Mouse (Mus musculus): ENCODE results near the gene Pth2r. TPM values are rescaled to one million over a fixed set of nuclear protein-coding genes. Genes with fewer than 3 reads are reported as not detected.

The Pth2r gene
- total RNA-seq (2021): not detected
- long read RNA-seq, experiment 1: 0 reads
- long read RNA-seq, experiment 2: 0 reads

DNA sequence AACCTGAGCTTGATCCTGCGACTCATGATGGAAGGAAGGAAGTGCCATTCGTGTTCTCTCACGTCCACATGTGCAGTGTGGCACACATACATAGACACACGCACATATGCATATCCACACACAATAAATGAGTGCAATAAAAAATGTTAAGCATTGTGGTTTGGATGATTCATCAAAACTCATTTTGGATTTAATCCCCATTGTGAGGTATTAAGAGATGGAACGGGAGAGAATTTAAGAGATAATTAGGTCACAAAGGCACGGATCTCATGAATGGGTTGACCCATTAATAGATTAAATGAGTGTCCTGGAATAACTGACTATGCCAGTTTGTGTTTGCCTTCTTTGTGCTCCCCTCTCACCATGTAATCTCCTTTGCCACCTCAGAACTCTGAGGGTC, at the start of gene Pth2r:
Gene Pth2r, plus strand, starts transcription at position 301 of the 400 bp plus-strand sequence.
- DNase-seq (ENCODE audit: low spot score): no peak

DNA sequence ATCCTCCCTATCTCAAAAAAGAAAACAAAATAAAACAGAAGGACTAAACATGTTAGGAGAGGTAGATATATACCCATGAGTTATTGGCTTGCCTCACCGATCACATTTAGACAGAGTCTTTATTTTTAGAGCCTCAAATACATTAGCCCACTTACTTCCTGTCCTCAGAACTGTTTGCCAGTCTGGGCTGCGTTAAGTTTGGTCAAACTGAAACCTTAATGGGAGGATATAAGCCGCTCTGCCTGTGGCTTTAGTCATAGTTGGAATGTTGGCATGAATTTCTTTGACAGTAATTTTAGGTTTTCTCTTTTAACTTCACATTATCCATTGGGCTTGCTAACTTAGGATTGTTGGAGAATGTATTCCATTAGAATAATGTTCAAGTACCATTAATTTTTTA, 44.1 kb upstream of the Pth2r start:
- no peak for DNase-seq (ENCODE audit: low spot score)

DNA sequence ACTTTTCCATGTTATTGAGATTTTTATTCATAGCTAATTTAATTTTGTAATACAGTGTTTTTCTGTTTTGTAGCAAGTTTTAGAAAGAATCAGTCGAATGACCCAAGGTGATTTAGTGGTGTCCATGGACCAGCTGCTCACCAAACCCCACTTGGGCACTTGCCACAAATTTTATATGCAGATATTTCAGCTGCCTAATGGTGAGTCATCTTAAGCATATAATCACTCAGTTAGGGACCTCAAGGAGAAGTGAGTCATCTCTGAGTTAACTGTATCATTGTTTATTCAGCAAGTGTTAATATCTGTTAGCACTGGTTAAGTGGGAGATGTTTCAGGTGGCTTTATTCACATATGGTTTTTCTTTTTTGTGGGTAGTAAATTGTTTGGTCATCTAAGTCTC, 36.2 kb upstream of the Pth2r start:
- no peak for DNase-seq (ENCODE audit: low spot score)

DNA sequence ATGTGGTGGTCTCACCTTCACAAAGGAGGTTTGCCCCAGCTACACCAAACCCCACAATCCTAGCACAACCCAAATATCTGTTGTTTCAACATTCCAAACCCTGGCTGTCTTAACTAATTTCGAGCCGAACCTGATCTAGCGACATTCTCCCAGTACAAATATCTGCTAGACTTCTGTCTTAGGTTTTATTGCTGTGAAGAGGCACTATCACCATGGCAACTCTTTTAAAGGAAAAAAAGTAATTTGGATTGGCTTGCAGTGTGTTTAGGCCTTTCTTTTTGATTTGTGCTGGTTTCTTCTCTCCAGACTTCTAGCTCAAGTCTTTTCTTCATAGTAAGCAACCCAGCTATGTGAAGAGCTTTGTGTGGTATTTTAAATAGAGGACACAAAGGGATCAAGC, 1.4 kb upstream of the Pth2r start:
- DNase-seq (ENCODE audit: low spot score): no peak

DNA sequence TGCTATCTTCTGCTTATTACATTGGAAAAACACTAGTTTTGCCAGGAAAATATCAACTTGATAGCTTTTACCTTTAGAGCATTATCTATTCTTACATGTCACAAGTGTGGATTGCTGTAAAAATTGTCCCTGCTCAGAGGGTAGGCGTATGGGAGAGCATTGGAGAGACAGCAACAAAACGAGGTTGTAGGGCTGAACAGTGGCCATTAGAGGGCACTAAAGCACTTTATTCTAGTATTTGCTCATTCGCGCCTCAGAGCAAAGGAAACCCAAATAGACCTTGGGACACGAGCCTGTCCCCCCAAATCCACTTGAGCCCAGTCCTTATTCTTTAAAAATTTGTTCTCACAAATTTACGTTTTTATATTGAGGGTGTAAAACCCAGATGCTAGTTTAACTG, 910 bp downstream of the Pth2r start:
- peak; percentile 28 for DNase-seq (ENCODE audit: low spot score)

DNA sequence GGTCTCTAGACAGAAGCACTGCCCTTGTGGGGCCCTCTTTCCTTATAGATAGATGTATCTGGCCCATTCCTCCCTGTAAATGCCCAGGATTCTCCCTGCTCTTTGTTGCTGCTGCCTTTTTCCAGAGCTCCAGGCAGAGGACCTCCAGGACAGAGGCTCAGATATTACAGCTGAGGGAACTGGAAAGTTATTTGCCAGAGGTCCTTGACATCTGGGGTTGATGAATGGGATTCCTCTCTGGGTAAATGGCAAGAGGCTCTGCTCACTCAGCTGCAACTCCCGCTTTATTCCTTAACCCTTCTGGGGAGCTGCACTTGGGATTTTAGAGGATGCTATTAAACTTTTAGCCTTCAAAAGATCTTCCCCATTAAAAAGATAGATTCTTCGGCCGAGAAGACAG, 26.6 kb downstream of the Pth2r start:
- no peak for DNase-seq (ENCODE audit: low spot score)

DNA sequence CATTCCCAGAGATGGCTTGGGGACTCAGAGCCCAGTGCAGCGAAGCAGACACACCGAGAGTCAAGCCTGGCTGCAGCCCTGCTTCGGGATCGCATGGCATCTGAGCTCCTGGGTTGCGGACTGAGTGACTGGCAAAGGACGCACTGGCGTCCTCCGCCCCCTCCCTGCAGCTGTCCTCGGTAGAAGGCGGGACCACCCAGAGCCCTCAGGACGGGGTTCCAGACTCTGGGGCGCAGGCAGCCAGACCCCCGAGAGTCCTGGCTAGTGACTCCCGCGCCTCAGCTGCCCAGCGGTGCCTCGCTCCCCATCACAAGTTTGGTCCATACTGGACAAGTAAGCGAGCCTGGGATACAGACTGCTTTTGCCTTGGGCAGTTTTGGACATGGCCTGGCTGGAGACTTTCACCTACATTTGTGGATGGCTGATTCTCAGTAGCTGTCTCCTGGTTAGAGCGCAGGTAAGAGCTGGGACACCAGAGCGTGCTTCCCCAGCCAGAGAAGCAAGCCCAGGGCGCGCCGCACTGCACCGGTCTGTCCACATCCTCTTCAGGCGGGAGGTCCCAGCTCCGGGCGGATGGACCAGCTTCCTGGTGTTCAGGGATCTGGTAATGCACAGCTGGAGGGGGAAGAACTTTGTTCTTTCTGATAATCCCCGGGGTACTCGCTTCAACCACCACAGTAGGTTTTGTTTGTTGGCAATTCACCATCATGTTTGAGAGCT, 29.5 kb downstream of the Pth2r start:
- no peak for DNase-seq (ENCODE audit: low spot score)

DNA sequence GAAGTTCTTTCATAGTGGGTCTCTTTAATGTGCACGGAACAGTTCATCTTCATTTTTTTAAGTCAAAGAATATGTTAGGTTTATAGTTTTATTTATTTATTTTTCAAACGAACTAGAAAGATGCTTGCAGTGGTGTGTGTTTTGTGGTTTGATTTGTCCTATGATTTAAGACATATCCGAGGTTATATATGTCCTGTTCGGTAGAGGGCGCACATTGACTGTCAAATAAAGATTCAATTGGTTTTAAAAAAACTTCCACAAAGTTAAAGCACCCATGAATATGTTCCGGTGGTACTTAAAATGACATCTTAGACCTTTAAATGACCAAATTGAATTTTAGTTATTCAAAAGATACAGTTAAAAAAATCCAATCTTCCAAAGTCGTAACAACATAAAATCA, 30.3 kb downstream of the Pth2r start:
- no peak for DNase-seq (ENCODE audit: low spot score)

DNA sequence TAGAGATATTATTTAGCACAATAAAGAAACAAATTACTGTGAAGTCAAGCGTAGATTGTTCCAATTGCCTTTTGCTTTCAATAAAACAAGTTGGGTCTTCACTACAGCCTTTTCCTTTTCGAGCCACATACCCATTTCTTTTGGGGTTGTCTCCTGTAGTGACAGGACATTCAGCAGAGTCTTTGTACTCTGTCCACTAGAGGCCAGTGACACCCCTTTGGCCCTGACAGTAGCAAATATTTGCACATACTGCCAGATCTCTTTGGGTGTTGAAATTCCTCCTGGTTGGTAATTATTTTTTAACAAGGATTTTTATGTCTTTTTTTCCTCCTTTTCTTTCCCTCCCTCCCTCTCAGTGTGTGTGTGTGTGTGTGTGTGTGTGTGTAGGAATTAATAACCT, 31.0 kb downstream of the Pth2r start:
- no peak for DNase-seq (ENCODE audit: low spot score)

DNA sequence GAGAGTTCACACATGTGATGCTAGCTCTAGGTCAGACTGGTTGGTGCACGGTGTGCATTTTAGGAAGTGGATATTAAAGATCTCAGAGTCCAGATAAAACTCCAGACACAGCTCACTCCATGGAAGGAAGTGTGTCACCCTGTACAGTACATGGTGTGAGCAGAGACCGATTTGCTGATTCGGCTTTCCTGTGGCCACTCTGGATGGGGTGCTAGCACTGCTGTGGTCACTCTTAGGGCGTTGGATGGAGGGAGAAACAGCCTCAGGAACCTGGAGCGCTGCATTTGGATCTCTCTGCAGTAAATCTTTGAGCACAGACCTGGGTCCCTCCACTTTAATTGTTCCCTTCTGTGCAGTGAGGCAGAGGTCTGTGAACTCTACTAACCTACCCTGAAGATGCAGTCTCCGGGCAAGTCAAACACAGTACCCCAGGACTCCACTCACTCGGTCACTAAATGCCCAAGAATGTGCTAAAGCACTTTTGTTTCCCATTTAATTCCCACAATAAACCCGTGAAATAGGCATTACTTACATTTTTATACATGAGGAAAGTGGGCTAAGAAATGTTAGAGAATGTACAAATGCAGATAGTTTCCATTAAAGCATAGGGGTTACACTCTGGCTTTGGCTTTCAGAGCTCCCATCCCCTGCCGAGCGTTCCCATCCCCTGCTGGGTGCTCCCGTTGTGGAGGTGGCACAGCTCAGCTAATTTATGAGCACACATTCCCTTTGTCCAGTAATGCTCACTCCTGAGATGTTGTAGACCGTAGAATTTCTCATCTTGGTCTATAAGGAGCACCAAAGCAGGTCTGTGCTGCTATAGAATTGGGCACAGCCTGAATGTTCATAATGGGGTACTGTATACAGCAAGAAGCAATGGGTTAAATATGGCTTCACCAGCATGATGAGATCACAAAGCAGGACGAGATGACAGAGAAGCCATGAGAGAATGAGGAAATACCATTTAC, 32.5 kb downstream of the Pth2r start:
- DNase-seq (ENCODE audit: low spot score): no peak

DNA sequence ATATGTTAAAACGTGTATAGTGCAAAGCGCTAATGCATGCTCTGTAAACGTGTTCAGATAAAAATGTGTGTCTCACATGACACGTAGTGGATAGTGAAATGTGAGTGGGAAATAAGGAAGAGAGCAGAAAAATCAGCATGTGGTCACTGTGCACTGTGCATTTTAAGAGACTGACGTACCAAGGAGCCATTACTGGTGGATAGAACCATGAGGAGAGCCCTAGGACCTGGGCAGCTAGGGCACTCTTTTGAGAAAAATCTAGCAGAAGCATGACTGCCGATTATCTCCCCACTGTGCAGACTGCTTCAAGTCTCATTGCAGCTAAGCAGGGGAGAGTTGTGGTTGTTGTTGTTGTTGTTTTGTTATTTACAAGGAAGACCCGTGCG, 33.2 kb downstream of the Pth2r start:
- DNase-seq (ENCODE audit: low spot score): no peak

DNA sequence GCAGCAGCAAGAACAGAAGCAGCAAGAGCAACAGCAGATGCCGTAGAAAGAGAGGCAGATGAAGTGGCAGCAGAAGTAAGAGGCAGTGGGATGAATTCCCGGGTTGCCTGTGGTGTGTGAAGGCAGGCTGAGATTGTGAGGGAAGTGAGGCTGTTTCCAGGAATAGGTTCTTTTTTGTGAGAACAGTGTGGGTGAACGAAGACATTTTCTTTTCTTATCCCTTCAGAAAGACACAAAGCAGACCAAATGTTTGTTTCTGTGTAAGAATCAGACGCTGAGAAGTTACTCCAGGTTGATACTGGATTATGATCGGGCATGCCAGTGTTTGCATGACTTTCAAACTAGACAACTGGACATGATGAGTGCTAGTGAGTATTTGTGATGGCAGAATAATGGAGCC, 52.2 kb downstream of the Pth2r start:
- DNase-seq (ENCODE audit: low spot score): no peak

DNA sequence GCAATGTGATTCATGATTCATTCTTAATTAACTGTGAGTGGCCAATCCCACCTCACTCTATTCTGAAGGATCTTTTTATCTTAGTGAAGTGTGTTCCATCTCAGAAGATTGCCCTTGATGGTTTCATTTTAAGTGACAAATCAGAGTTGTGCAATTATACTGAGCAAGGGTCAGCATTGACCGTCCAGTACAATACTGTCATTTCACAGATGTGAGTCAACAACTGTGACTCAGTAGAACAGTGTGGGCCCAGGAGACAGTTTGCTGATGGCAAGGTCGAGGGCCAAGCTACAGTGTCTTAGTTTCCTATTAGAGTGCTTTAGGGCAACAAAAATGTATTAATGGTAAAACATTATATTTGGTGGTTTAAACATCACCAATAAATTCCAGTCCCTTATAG, 55.9 kb downstream of the Pth2r start:
- no peak for DNase-seq (ENCODE audit: low spot score)

DNA sequence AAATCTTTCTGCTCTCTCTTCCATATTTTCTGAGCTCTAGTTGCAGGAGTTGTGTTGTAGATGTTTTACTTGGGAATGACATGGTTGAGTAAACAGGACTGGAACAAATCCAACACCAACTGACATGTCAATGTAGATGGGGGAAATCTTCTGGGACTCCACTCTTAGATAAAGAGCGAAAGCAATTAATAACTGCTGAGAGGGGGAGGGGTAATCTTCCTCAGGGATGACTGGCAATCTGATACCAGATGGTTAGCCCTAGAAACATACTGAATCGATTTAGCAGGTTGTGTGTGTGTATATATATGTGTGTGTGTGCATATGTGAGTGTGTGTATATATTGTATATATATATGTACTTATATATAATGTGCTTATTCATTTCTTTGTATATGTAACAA, 58.4 kb downstream of the Pth2r start:
- no peak for DNase-seq (ENCODE audit: low spot score)

DNA sequence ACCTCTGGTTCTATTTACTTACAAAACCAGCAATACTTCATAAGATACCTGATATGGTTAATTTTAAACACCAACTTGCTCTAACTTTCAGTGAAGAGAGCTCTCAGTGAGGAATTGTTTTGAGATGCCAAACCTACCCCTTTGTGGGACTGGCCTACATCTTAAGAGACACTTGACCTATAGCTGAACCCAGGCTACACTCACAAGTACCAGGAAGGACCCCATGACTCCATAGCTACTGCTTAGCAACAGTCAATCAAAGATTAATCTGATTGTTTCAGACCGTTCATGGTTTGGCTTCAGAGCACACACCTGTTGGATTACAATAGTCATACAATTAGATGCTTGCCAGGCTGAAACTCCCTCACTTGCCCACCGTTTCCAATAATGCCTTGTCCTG, 71.1 kb downstream of the Pth2r start:
- no peak for DNase-seq (ENCODE audit: low spot score)

DNA sequence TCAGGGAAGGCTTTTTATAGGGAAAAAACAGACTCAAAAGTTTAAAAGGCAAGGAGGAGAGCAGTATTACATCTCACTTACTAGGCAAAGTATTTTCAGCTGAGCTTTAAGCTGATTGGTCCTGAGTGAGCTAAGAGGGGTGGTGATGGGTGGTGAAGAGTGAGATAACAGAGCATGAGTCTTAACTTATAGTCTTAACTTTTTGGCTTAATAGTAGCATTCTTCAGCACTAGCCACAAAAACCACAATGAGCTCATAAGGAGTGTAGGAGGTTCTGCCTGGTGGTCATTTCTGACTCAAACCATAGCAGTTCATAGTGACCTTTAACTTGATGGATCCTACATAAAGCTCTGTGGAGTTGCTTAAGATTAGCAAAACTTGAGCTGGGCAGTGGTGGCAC, 72.3 kb downstream of the Pth2r start:
- DNase-seq (ENCODE audit: low spot score): no peak

DNA sequence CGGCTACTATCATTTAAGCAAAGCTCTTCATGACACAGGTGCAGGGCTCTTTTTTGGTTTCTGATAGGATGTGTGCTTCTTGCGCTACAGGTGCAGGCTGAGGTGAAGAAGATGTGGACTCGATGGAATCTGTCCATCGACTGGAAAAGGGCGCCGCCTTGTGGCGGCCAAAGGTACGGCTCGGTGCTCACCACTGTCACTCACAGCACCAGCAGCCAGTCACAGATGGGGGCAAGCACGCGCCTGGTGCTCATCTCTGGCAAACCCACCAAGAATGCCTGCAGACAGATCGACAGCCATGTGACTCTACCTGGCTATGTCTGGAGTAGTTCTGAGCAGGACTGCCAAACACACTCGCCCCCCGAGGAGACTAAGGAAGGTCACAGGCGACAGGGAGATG, 106.5 kb downstream of the Pth2r start:
- DNase-seq (ENCODE audit: low spot score): no peak

DNA sequence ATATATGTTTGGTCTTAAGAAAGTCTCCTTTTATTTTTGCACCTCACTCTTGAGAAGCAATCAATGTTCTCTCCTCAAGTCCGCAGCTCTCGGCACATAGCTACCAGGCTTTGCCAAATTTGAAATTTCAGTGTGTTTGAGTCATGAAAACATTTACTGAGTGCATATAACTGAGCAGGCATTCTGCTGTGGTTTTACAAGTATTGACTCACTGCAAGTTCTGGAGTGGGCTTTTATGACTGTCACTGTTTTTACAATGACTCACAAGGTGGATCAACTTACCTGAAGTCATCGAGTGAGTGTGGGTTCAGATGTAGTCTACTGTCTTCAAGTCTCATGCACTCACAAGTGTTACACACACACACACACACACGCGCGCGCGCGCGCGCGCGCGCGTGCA, 107.8 kb downstream of the Pth2r start:
- no peak for DNase-seq (ENCODE audit: low spot score)

DNA sequence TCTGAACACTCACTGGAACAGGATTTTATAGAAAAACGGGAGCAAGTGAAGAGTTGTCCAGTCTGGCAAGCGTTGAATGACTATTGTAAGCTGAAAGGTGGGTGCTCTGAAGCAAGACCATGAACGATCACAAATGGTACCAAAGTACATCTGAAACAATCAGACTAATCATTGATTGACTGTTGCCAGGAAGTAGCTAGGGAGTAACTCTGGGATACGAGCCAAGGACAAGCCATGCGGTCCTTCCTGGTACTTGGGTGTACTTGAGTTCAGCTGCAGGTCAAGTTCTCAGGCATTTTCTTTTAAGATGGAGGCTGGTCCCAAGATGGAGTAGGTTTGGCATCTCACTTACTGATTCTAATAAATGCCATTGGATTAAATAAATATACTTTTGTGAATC, 125.6 kb downstream of the Pth2r start:
- DNase-seq (ENCODE audit: low spot score): no peak

DNA sequence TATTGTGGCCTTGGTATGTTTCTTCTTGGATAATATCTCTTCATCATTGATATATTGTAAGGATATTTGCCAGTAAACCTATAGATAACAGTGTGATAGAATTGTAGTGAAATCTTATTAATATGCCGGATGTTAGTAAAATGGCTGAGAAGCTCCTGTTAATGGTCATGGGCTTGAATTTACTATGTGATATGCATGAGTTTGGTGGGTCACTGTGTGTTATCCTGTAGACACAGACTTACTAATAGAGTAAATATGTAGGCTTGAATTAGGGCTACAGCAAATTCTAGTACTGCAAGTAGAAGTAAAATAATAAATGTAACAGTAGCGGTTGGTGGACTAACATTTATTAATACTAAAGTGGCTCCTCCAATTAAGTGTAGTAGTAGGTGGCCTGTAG, 139.1 kb downstream of the Pth2r start:
- no peak for DNase-seq (ENCODE audit: low spot score)

DNA sequence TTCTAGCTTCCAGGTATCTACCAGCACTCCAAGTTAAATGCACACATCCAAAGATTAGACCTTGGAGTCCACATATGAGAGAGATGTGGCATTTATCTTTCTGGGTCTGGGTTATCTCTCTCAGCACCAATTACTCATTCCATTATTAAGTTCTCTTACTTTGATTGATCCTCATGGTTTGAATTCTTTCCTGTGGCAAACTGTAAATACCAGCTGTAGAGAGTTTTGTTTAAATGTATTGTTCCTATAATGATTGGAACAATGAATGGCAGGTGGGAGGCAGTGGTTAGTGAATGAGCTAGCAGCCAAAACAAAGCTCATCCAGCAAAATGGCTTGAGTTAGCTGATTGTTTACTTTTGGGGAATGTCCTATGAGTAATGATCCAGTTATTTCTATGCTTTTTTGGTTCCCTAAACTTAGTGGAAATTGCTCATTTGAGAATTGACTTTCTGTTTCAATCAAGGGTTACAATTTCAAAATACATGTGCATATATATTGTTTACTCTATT, 140.7 kb downstream of the Pth2r start:
- DNase-seq (ENCODE audit: low spot score): no peak
